Mouse (Mus musculus): ENCODE results near the gene Alkbh1.

Alkbh1 gene

GRCm38 (mm10) chr12:87418921-87419320, 24.9 kb downstream of the Alkbh1 start:
- DNase-seq (ENCODE audit: low read depth, low spot score), result peak; percentile 43

GRCm38 (mm10) chr12:87416690-87417089, 27.1 kb downstream of the Alkbh1 start:
- no peak for DNase-seq (ENCODE audit: low read depth, low spot score)

- DNase-seq (ENCODE audit: low read depth, low spot score), result no peak
These were observed 28.5 kb downstream of the Alkbh1 start for GRCm38 (mm10) chr12:87415358-87415757.

GRCm38 (mm10) chr12:87413179-87413790, 30.5 kb downstream of the Alkbh1 start:
- DNase-seq (ENCODE audit: low read depth, low spot score), result no peak

GRCm38 (mm10) chr12:87410999-87411398, 32.8 kb downstream of the Alkbh1 start:
- DNase-seq (ENCODE audit: low read depth, low spot score), result no peak

GRCm38 (mm10) chr12:87409123-87409522, 34.7 kb downstream of the Alkbh1 start:
- DNase-seq (ENCODE audit: low read depth, low spot score), result no peak

- no peak for DNase-seq (ENCODE audit: low read depth, low spot score)
These were observed 35.8 kb downstream of the Alkbh1 start for GRCm38 (mm10) chr12:87407869-87408605.

- DNase-seq (ENCODE audit: low read depth, low spot score), result no peak
These were observed 38.1 kb downstream of the Alkbh1 start for GRCm38 (mm10) chr12:87405721-87406120.

GRCm38 (mm10) chr12:87405165-87405564, 38.7 kb downstream of the Alkbh1 start:
- DNase-seq (ENCODE audit: low read depth, low spot score), result no peak

GRCm38 (mm10) chr12:87401883-87402282, 41.9 kb downstream of the Alkbh1 start:
- DNase-seq (ENCODE audit: low read depth, low spot score), result no peak

- DNase-seq (ENCODE audit: low read depth, low spot score), result no peak
These were observed 44.5 kb downstream of the Alkbh1 start for GRCm38 (mm10) chr12:87399119-87399819.

GRCm38 (mm10) chr12:87397811-87398417, 45.9 kb downstream of the Alkbh1 start:
- DNase-seq (ENCODE audit: low read depth, low spot score), result no peak

- DNase-seq (ENCODE audit: low read depth, low spot score), result no peak
These were observed 46.7 kb downstream of the Alkbh1 start for GRCm38 (mm10) chr12:87397126-87397525.

GRCm38 (mm10) chr12:87394316-87394715, 49.5 kb downstream of the Alkbh1 start:
- no peak for DNase-seq (ENCODE audit: low read depth, low spot score)

- no peak for DNase-seq (ENCODE audit: low read depth, low spot score)
These were observed 50.2 kb downstream of the Alkbh1 start for GRCm38 (mm10) chr12:87393447-87394145.

GRCm38 (mm10) chr12:87391355-87391754, 52.5 kb downstream of the Alkbh1 start:
- DNase-seq (ENCODE audit: low read depth, low spot score), result no peak

GRCm38 (mm10) chr12:87389231-87389630, 54.6 kb downstream of the Alkbh1 start:
- DNase-seq (ENCODE audit: low read depth, low spot score), result no peak

- peak; percentile 100 for DNase-seq (ENCODE audit: low read depth, low spot score)
These were observed 55.6 kb downstream of the Alkbh1 start, which contains the start of gene Sptlc2 for GRCm38 (mm10) chr12:87388122-87388774. Gene Sptlc2 (minus strand): TSS chr12:87388355.

- DNase-seq (ENCODE audit: low read depth, low spot score), result no peak
These were observed 56.4 kb downstream of the Alkbh1 start for GRCm38 (mm10) chr12:87387171-87388121.

GRCm38 (mm10) chr12:87385051-87385450, 58.8 kb downstream of the Alkbh1 start:
- no peak for DNase-seq (ENCODE audit: low read depth, low spot score)

Data from telencephalon, adult 2 months (tissue).